Mouse (Mus musculus): Measurements from ENCODE around the gene 4930564D02Rik. TPM values are rescaled to one million over a fixed set of nuclear protein-coding genes. Genes with fewer than 3 reads are reported as not detected.

The 4930564D02Rik gene
- total RNA-seq, 2 experiments from 2014 or later, result not detected

- no peak for DNase-seq (ENCODE audit: low spot score in 2 of 2)
Measured at GRCm38 (mm10) chr3:105055666-105056065, 11.0 kb upstream of the 4930564D02Rik start.

- peak; percentile 87 to 93 for DNase-seq (ENCODE audit: low spot score in 2 of 2)
Measured at GRCm38 (mm10) chr3:105058627-105059513, 7.8 kb upstream of the 4930564D02Rik start.

GRCm38 (mm10) chr3:105059911-105060310 is 6.7 kb upstream of the 4930564D02Rik start:
- no peak for DNase-seq (ENCODE audit: low spot score in 2 of 2)

GRCm38 (mm10) chr3:105060992-105061391 is 5.7 kb upstream of the 4930564D02Rik start:
- no peak for DNase-seq (ENCODE audit: low spot score in 2 of 2)

- no peak for DNase-seq (ENCODE audit: low spot score in 2 of 2)
Measured at GRCm38 (mm10) chr3:105061496-105061895, 5.1 kb upstream of the 4930564D02Rik start.

GRCm38 (mm10) chr3:105061991-105062390 is 4.7 kb upstream of the 4930564D02Rik start:
- DNase-seq (ENCODE audit: low spot score in 2 of 2), result no peak

- no peak for DNase-seq (ENCODE audit: low spot score in 2 of 2)
Measured at GRCm38 (mm10) chr3:105062676-105063075, 4.0 kb upstream of the 4930564D02Rik start.

- no peak for DNase-seq (ENCODE audit: low spot score in 2 of 2)
Measured at GRCm38 (mm10) chr3:105070553-105070952, 3.9 kb downstream of the 4930564D02Rik start.

GRCm38 (mm10) chr3:105071251-105071650 is 4.6 kb downstream of the 4930564D02Rik start:
- no peak for DNase-seq (ENCODE audit: low spot score in 2 of 2)

GRCm38 (mm10) chr3:105072536-105072935 is 5.9 kb downstream of the 4930564D02Rik start:
- no peak for DNase-seq (ENCODE audit: low spot score in 2 of 2)

- DNase-seq (ENCODE audit: low spot score in 2 of 2), result no peak
Measured at GRCm38 (mm10) chr3:105075796-105076195, 9.2 kb downstream of the 4930564D02Rik start.

- DNase-seq (ENCODE audit: low spot score in 2 of 2), result peak; percentile 81 to 87
Measured at GRCm38 (mm10) chr3:105078231-105078826, 11.7 kb downstream of the 4930564D02Rik start.

GRCm38 (mm10) chr3:105087344-105087743 is 20.7 kb downstream of the 4930564D02Rik start:
- DNase-seq (ENCODE audit: low spot score in 2 of 2), result no peak

GRCm38 (mm10) chr3:105088638-105089037 is 22.0 kb downstream of the 4930564D02Rik start:
- no peak for DNase-seq (ENCODE audit: low spot score in 2 of 2)

- DNase-seq (ENCODE audit: low spot score in 2 of 2), result no peak
Measured at GRCm38 (mm10) chr3:105090147-105090546, 23.5 kb downstream of the 4930564D02Rik start.

GRCm38 (mm10) chr3:105090981-105091380 is 24.3 kb downstream of the 4930564D02Rik start:
- peak; percentile 27 to 57 for DNase-seq (ENCODE audit: low spot score in 2 of 2)

GRCm38 (mm10) chr3:105092721-105093505 is 26.3 kb downstream of the 4930564D02Rik start:
- no peak for DNase-seq (ENCODE audit: low spot score in 2 of 2)

GRCm38 (mm10) chr3:105094448-105094847 is 27.8 kb downstream of the 4930564D02Rik start:
- no peak for DNase-seq (ENCODE audit: low spot score in 2 of 2)

- DNase-seq (ENCODE audit: low spot score in 2 of 2), result no peak
Measured at GRCm38 (mm10) chr3:105095026-105095425, 28.4 kb downstream of the 4930564D02Rik start.

- no peak for DNase-seq (ENCODE audit: low spot score in 2 of 2)
Measured at GRCm38 (mm10) chr3:105097581-105097980, 30.9 kb downstream of the 4930564D02Rik start.

- no peak for DNase-seq (ENCODE audit: low spot score in 2 of 2)
Measured at GRCm38 (mm10) chr3:105099526-105100269, 33.1 kb downstream of the 4930564D02Rik start.

Data from layer of hippocampus, postnatal 14 days (tissue).